Mouse (Mus musculus) cerebellum, adult 2 months (tissue): ENCODE measurements around the gene Creb3l1.

Experiments
- CTCF ChIP-seq: fragments of 200-500 bp; IDR thresholded peaks from 2 replicates; pipeline ENCODE4 v1.5.1; 2011; ENCODE audit warnings: low read depth, mild to moderate bottlenecking, control low read depth, low read length, moderate library complexity, borderline replicate concordance; ENCODE audit not compliant: insufficient read depth
- POLR2A ChIP-seq: fragments of 200-500 bp; IDR thresholded peaks from 2 replicates; pipeline ENCODE4 v1.6.1; 2011; ENCODE audit warnings: low read length, control low read depth, borderline replicate concordance; ENCODE audit not compliant: insufficient read depth

DNA sequence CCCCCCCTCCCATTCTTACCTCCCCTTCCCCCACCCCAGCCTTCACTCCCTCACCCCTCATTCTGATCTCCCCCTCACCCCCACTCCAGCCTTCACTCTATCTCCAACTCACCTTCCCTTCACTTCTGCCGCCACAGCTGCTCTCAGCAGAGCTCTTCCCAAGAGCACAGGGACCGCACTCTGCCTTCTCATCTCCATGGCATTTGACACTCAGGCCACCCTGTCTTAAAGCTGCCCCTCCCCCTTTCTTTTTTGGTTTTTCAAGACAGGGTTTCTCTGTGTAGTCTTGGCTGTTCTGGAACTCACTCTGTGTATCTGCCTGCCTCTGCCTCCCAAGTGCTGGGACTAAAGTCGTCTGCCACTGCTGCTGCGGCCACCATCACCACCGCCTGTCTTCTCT is 43.5 kb downstream of the Creb3l1 start:
- no peak for TF ChIP-seq POLR2A
- no peak for TF ChIP-seq CTCF
